Mouse (Mus musculus) thymus, adult 2 months (tissue): ENCODE data around the gene Mtf1.

Experiments
- CTCF ChIP-seq: fragments of 200-500 bp; IDR thresholded peaks from 2 replicates; pipeline ENCODE4 v1.5.1; 2012; ENCODE audit warnings: mild to moderate bottlenecking, control low read depth, low read length, moderate library complexity, borderline replicate concordance; ENCODE audit not compliant: control insufficient read depth, poor library complexity, insufficient read depth; ENCODE audit errors: extremely low read depth
- POLR2A ChIP-seq: fragments of 200-500 bp; IDR thresholded peaks from 2 replicates; pipeline ENCODE4 v1.6.1; 2012; ENCODE audit warnings: mild to moderate bottlenecking, low read length, control low read depth, moderate library complexity; ENCODE audit not compliant: control insufficient read depth, poor library complexity, insufficient read depth; ENCODE audit errors: extremely low read depth

DNA sequence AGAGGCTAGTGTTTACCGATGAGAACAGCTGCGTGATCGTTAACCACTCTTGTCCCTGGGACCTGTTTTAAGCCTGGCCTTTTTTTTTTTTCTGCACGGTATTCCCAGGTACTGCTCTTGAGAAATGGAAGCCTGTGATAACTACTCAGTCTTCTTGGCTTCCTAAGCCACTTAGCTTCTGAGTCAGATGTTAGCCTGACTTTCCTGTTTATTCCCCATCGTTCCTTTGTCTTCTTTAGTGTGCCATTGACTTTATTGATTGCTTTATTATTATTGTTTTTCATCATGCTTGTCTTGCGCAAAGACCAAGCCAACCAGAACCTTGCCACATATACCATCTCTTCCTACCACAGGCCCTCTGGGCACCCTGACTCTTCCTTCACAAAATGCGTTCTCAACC is 8.2 kb downstream of the Mtf1 start:
- no peak for TF ChIP-seq POLR2A
- TF ChIP-seq CTCF: no peak
